Mouse (Mus musculus): ENCODE data around the gene Slc7a5.

DNA sequence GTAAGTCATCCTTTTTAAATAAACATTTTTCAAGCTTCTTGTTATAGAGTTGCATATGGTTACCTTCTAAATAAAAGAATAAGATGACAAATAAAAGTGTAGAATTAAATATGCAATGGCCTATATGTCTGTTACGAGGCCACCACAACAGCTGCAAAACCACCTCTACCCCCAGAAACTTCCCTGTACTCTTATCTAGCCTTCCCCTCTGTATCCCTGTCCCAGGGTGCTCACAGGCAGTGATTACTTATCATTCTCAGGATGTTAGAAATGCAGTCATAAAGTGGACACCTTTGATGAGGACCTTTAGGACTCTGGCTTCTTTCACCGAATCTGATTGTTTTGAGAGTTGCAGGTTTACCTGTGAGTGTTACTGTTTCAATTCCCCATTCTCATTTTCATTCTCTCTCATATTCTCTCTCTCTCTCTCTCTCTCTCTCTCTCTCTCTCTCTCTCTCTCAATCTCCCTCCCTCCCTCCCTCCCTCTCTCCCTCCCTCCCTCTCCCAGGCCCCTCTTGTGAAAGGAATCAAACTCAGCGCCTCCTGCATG lies 64.2 kb downstream of the Slc7a5 start:
- TF ChIP-seq CTCF (conservative IDR thresholded peaks at IDR 0.05; ENCODE audit: low read length) (no peak), NANOG (IDR thresholded peaks at IDR 0.05; ENCODE audit: borderline replicate concordance, low read length) (no peak), POU5F1 (IDR thresholded peaks at IDR 0.05; ENCODE audit: borderline replicate concordance, low read length) (no peak)

All from E14TG2a.4 (cell line).